Mouse (Mus musculus): ENCODE results near the gene Jmjd4. TPM values are rescaled to one million over a fixed set of nuclear protein-coding genes. Genes with fewer than 3 reads are reported as not detected.
A peak's percentile ranks its signal among the peaks of the same experiment; 100 is the strongest.

Gene Jmjd4
- polyA plus RNA-seq, 1 experiment: 3.2 TPM

DNA sequence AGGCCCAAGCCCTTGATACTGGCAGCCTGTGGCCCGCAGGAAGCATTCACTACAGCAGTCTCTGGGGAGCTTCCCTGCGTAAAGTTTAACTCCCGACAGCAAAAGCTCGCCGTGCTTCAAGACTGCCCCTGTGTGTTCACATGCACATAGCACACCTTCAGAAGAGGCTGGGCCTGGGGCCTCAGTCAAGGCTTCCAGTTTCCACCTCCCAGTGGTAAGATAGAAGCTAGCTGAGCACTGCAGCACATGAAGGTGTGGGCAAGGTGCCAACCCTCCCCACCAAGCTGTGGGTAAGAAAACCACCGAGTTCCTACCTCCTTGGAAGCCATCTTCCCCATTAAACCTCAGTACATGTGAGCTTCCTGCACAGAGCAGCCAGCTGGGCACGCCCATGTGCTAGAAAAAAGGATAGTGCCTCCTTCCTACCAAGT is 24.2 kb upstream of the Jmjd4 start:
- H3K4me3 ChIP-seq (ENCODE audit: insufficient read depth, low read length): no peak overlapping the region
- no peak overlapping the region for H3K27ac ChIP-seq (ENCODE audit: insufficient read depth, low read depth, low read length)
- TF ChIP-seq POLR2A (IDR thresholded peaks at IDR 0.05; ENCODE audit: borderline replicate concordance, low read depth, low read length) (no peak), CTCF (IDR thresholded peaks at IDR 0.05; ENCODE audit: low read depth, low read length) (0 out of 2 replicates have a peak, but pooled peaks have one; percentile 10)

DNA sequence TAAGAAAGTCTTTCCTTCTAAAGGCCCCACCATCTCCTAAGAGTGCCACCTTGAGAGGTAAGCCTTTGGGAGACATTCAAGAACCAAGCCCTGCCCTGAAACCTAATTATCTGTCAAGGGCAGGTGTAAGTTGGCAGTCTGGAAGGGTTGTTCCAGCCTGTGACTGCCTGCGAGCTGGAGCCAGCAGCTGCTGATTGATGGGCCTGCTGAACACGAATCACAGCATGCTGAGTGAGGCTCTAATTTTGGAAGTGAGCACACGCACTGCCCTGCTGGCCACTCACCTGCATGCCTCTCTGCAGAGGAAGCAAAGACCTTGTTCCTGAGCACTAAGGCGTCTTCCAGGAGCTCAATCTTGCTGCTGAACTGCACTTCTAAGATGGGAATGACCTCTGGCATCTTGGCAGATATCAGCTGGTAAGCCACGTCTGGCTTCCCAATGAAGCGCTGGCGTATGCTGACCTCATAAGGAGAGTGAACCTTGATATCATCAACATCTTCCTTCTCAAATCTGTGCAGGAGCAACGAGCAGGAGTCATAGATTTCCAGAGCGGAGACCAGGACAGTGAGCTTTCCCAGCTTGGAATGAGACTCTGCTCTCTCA is 21.7 kb upstream of the Jmjd4 start:
- Histone ChIP-seq H3K4me1 (ENCODE audit: control insufficient read depth, insufficient read depth, low read length) (peaks cover 28% of the 10 kb centered on the region), H3K4me3 (ENCODE audit: insufficient read depth, low read length) (no peak overlapping the region), H3K27ac (ENCODE audit: insufficient read depth, low read depth, low read length) (no peak overlapping the region)
- TF ChIP-seq POLR2A (IDR thresholded peaks at IDR 0.05; ENCODE audit: borderline replicate concordance, low read depth, low read length): no peak
- no peak for TF ChIP-seq CTCF (IDR thresholded peaks at IDR 0.05; ENCODE audit: low read depth, low read length)

More for the DNA sequence above, 24.2 kb upstream of the Jmjd4 start:
- peaks cover 44% of the 10 kb centered on the region for H3K4me1 ChIP-seq (ENCODE audit: control insufficient read depth, insufficient read depth, low read length)

DNA sequence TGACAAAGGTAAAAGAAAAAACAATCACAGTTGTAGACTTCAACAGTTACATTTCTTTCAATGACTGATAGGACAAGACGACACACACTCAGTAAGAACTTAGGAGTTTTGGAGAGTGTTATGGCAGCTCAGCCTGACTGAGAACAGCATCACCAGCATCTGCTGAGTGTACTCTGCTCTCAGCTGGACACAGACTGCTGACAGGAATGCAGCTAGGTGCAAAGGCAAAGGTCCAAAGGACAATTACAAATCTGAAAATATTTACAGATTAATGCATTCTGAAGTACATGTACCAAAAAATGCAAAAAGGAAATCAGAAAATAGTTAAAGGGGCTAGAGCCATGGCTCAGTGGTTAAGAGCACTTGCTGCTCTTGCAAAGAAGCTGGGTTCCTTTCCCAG is 19.9 kb upstream of the Jmjd4 start:
- H3K27ac ChIP-seq (ENCODE audit: insufficient read depth, low read depth, low read length): no peak overlapping the region
- no peak overlapping the region for H3K4me3 ChIP-seq (ENCODE audit: insufficient read depth, low read length)
- peaks cover 23% of the 10 kb centered on the region for H3K4me1 ChIP-seq (ENCODE audit: control insufficient read depth, insufficient read depth, low read length)
- TF ChIP-seq POLR2A (IDR thresholded peaks at IDR 0.05; ENCODE audit: borderline replicate concordance, low read depth, low read length) (no peak), CTCF (IDR thresholded peaks at IDR 0.05; ENCODE audit: low read depth, low read length) (no peak)

DNA sequence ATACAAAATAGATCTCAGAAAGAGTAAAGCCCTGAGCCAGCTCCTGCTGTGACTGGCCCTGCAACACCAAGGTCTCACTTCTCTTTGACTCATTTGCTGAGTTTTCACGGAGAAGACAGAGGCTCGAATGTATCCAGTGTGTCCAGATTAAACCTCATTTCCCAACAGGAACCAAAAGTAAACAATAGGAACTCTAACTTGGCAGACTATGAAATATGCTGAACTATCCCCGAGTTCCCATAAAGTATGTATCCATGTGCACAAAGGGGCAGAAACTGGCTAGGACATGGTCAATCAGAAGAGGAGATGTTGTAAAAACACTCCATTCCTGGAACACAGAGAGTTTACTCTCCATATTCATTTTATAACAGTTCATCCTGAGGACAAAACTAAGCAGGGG is 17.6 kb upstream of the Jmjd4 start:
- TF ChIP-seq CTCF (IDR thresholded peaks at IDR 0.05; ENCODE audit: low read depth, low read length) (no peak), POLR2A (IDR thresholded peaks at IDR 0.05; ENCODE audit: borderline replicate concordance, low read depth, low read length) (no peak)
- H3K4me3 ChIP-seq (ENCODE audit: insufficient read depth, low read length): no peak overlapping the region
- peaks cover 4% of the 10 kb centered on the region for H3K4me1 ChIP-seq (ENCODE audit: control insufficient read depth, insufficient read depth, low read length)
- no peak overlapping the region for H3K27ac ChIP-seq (ENCODE audit: insufficient read depth, low read depth, low read length)

DNA sequence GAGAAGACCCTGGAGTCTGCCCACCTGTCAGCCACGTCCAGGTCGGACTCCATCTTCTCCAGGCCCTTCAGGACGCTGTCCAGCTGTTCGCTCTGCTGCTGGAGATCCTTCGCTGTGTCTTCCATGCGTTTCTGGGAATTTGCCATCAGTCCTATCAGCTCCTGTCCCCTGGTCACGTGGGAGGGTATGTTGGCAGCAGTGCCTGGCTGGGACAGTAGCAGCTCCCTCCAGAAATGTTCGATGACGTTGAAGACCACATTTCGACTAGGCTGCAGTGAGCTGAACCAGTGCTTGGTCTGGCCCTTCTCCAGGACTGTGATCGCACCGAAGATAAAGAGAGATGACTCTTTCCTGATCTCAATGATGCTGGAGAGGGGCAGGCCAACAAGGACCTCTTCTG is 11.9 kb upstream of the Jmjd4 start:
- Histone ChIP-seq H3K27ac (ENCODE audit: insufficient read depth, low read depth, low read length) (no peak overlapping the region), H3K4me3 (ENCODE audit: insufficient read depth, low read length) (no peak overlapping the region), H3K4me1 (ENCODE audit: control insufficient read depth, insufficient read depth, low read length) (no peaks in the 10 kb centered on the region)
- TF ChIP-seq POLR2A (IDR thresholded peaks at IDR 0.05; ENCODE audit: borderline replicate concordance, low read depth, low read length): no peak
- no peak for TF ChIP-seq CTCF (IDR thresholded peaks at IDR 0.05; ENCODE audit: low read depth, low read length)

DNA sequence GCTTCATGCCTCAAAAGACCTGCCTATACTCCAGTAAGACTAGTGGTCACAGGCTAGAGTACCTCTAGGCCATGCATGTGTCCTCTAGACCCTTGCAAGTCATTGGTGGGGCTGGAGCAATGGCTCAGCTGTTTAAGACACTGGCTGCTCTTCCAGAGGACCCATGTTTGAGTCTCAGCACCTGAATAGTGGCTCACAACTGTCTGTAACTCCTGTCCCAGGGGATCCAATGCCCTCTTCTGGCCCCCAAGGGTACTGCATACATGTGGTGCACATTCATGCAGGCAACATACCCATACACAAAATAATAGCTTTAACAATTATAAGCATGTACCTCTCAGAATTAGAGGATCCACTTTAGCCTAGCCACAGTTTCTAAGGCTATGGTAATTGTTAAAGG is 6.7 kb upstream of the Jmjd4 start:
- TF ChIP-seq CTCF (IDR thresholded peaks at IDR 0.05; ENCODE audit: low read depth, low read length) (0 out of 2 replicates have a peak, but pooled peaks have one; percentile 16), POLR2A (IDR thresholded peaks at IDR 0.05; ENCODE audit: borderline replicate concordance, low read depth, low read length) (no peak)
- H3K4me1 ChIP-seq (ENCODE audit: control insufficient read depth, insufficient read depth, low read length): no peaks in the 10 kb centered on the region
- H3K4me3 ChIP-seq (ENCODE audit: insufficient read depth, low read length): no peak overlapping the region
- no peak overlapping the region for H3K27ac ChIP-seq (ENCODE audit: insufficient read depth, low read depth, low read length)

DNA sequence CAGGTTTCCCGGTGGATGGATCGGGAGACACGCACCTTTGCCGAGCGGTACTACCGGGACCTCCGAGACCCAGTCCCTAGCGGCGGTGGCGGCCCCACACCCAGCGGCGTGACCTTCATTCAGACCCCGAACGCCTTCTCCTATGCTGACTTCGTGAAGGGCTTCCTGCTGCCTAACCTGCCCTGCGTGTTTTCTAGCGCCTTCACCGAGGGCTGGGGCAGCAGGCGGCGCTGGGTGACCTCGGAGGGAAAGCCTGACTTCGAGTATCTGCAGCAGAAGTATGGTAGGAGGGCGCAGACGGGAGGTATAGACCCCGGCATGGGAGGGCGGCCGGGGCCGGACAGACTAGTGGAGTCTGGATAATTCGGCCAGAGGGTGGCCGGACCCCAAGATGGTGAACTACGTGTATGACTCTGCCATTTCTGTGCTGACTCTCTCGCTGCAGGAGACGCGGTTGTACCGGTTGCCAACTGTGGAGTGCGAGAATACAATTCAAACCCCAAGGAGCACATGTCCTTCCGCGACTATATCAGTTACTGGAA is 456 bp downstream of the Jmjd4 start:
- Histone ChIP-seq H3K4me1 (ENCODE audit: control insufficient read depth, insufficient read depth, low read length) (peaks cover 10% of the 10 kb centered on the region), H3K27ac (ENCODE audit: insufficient read depth, low read depth, low read length) (0 out of 2 replicates have a peak overlapping the region, but pooled peaks have one; percentile 10), H3K4me3 (ENCODE audit: insufficient read depth, low read length) (peak overlapping the region; percentile 82)
- TF ChIP-seq CTCF (IDR thresholded peaks at IDR 0.05; ENCODE audit: low read depth, low read length): no peak
- TF ChIP-seq POLR2A (IDR thresholded peaks at IDR 0.05; ENCODE audit: borderline replicate concordance, low read depth, low read length): no peak

DNA sequence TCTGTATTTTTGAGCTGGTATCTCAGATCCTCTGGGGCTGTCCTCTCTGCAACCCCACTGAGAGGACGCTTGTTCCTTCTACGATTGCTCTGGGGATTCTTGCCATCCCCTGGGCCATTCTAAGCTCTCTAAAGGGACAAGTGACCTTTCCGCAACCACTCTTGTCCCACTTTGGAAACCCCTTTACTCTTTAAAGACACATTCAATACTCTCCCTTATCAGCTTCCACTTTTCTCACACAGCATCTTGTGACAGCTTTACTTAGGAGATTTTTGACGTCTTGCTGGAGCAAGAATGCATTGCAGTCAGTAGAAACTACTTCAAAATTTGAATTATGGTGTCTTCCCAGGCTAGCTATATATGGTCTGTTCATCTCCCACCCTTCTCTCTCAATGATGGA is 1.2 kb downstream of the Jmjd4 start, which contains the start of gene Snap47:
TSS of gene Snap47 (minus strand) at position 101 of the 400 bp plus-strand sequence.
- peaks cover 16% of the 10 kb centered on the region for H3K4me1 ChIP-seq (ENCODE audit: control insufficient read depth, insufficient read depth, low read length)
- 0 out of 2 replicates have a peak within 1 kb of the TSS, but pooled peaks have one; percentile 10 for H3K27ac ChIP-seq (ENCODE audit: insufficient read depth, low read depth, low read length)
- peak within 1 kb of the TSS; percentile 82 for H3K4me3 ChIP-seq (ENCODE audit: insufficient read depth, low read length)
- no peak for TF ChIP-seq POLR2A (IDR thresholded peaks at IDR 0.05; ENCODE audit: borderline replicate concordance, low read depth, low read length)
- no peak for TF ChIP-seq CTCF (IDR thresholded peaks at IDR 0.05; ENCODE audit: low read depth, low read length)

DNA sequence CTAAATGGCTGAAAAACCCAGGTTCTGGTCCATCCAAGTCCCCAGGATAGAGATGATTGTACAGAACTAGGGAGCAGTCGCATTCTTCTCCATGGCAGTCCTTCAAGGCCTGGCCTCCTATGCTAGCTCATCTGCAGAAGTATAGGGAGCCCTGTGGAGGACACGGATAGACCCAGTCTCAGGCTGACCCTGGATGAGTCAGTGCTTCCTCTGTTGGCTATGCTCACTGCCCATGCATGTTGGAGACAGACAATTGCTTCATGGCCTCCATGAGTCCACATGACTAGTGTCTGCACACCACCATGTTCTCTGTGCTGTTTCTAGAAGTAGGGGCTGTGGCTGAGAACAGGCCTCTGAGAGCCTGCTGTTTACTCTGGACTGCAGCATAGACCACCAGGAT is 6.5 kb downstream of the Jmjd4 start:
- Histone ChIP-seq H3K4me1 (ENCODE audit: control insufficient read depth, insufficient read depth, low read length) (peaks cover 25% of the 10 kb centered on the region), H3K27ac (ENCODE audit: insufficient read depth, low read depth, low read length) (peak overlapping the region; percentile 29; the same call in 1 of the 2 replicates), H3K4me3 (ENCODE audit: insufficient read depth, low read length) (no peak overlapping the region)
- TF ChIP-seq CTCF (IDR thresholded peaks at IDR 0.05; ENCODE audit: low read depth, low read length): no peak
- no peak for TF ChIP-seq POLR2A (IDR thresholded peaks at IDR 0.05; ENCODE audit: borderline replicate concordance, low read depth, low read length)

DNA sequence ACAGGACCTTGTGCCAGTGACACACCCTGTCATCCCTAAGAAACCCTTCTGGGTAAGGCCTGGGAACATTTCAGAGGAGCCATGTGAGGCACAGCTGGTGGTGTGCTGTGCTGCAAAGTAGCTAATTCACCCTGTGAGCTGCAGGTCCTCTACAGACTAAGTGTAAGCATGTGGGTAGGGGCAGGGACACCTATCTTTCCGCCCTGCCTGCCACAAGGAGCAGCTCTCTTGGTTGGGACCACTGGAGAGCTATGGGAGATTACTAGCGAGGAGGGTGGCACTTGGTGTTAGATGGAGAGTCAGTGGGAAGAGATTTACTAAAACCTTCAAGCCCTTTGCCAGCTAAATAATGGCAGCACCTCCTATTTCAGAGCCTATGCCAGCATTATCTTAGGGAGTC is 7.0 kb downstream of the Jmjd4 start:
- TF ChIP-seq CTCF (IDR thresholded peaks at IDR 0.05; ENCODE audit: low read depth, low read length): no peak
- no peak for TF ChIP-seq POLR2A (IDR thresholded peaks at IDR 0.05; ENCODE audit: borderline replicate concordance, low read depth, low read length)
- Histone ChIP-seq H3K27ac (ENCODE audit: insufficient read depth, low read depth, low read length) (peak overlapping the region; percentile 29; the same call in 1 of the 2 replicates), H3K4me3 (ENCODE audit: insufficient read depth, low read length) (no peak overlapping the region), H3K4me1 (ENCODE audit: control insufficient read depth, insufficient read depth, low read length) (peaks cover 25% of the 10 kb centered on the region)
